Mouse (Mus musculus): ENCODE data around the gene Unc5a. TPM values are rescaled to one million over a fixed set of nuclear protein-coding genes. Genes with fewer than 3 reads are reported as not detected.

Gene Unc5a
- polyA plus RNA-seq, 1 experiment from 2014 or later: 2.3 TPM

DNA sequence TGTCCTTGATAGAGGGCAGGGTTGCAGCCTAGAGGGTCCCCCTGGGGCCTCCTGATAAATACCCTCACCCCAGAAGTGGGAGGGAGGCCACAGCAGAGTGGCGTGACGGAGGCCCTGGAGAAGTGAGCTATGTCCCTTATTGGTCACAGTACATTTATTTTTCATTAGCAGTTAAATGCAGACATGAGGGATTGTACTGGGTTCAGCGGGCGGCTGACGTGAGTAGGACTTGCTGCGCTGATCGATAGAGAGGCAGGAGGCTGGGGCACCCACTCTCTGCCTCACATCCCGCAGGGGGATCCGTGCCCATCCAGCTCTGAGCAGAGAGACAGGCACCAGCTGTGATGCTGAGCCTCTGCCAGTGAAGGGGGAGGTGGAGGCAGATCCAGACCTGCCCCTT is 38.2 kb downstream of the Unc5a start:
- WGBS: 74% methylated on average over 9 of the region's 9 CpGs
- Histone ChIP-seq H3K27ac (no peak overlapping the region), H3K27me3 (replicated peaks) (no peaks in the 10 kb centered on the region), H3K9ac (no peak overlapping the region), H3K9me3 (no peaks in the 10 kb centered on the region), H3K4me1 (replicated peaks) (no peaks in the 10 kb centered on the region), H3K4me3 (replicated peaks) (no peak overlapping the region), H3K36me3 (no peaks in the 10 kb centered on the region), H3K4me2 (replicated peaks) (no peak overlapping the region)
- ATAC-seq: no peak

DNA sequence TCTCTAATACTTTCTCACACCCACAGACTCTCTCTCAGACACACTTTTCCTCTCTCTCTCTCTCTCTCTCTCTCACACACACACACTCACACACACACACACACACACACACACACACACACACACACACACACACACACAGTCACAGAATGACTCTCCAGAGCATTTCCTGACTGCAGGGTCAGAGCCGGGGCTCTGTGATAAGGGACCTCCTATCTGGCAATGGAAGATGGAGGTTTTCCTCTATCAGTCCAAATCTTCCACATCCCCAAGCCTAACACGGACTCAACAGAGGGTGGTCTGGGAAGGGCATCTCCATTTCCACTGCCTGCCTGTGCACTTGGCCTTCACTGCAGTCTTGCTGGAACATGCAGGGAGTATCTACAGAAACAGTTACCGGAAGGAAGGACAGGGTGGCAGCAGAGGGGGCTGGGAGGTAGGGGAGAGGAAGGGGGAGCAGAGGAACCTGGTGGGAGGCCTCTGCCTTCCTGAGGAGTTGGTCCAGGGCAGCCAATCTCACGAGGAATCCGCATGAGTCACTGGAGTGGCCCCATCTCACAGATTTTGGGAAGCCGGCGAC is 39.1 kb downstream of the Unc5a start:
- H3K4me3 ChIP-seq (replicated peaks): no peak overlapping the region
- 38% methylated on average over 7 of the region's 7 CpGs for WGBS
- H3K4me2 ChIP-seq (replicated peaks): no peak overlapping the region
- no peaks in the 10 kb centered on the region for H3K36me3 ChIP-seq
- no peaks in the 10 kb centered on the region for H3K27me3 ChIP-seq (replicated peaks)
- no peaks in the 10 kb centered on the region for H3K9me3 ChIP-seq
- ATAC-seq: no peak
- no peaks in the 10 kb centered on the region for H3K4me1 ChIP-seq (replicated peaks)
- no peak overlapping the region for H3K9ac ChIP-seq
- no peak overlapping the region for H3K27ac ChIP-seq

DNA sequence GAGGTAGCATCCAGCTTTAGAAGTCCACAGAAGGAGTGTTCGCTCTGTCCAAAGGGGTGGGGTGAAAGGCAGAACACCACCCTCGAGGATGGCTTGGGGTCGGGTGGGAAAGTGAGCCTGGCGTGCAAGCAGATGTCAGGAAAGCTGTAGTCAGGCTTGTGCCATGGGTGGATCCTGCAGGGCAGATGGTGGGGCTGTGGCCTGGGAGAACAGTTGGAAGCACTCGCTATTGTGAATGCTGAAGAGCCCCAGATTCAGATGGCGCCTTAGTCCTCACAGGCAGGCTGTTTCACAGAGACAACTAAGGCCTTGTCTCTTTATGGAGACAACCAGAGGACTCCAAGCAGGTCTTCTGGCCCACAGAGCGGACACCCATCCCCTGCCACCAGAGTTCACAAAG is 43.0 kb downstream of the Unc5a start:
- no peaks in the 10 kb centered on the region for H3K4me1 ChIP-seq (replicated peaks)
- no peak overlapping the region for H3K27ac ChIP-seq
- no peak overlapping the region for H3K4me2 ChIP-seq (replicated peaks)
- no peaks in the 10 kb centered on the region for H3K27me3 ChIP-seq (replicated peaks)
- H3K9me3 ChIP-seq: no peaks in the 10 kb centered on the region
- 83% methylated on average over 7 of the region's 7 CpGs for WGBS
- no peak overlapping the region for H3K4me3 ChIP-seq (replicated peaks)
- ATAC-seq: no peak
- H3K36me3 ChIP-seq: no peaks in the 10 kb centered on the region
- H3K9ac ChIP-seq: no peak overlapping the region

DNA sequence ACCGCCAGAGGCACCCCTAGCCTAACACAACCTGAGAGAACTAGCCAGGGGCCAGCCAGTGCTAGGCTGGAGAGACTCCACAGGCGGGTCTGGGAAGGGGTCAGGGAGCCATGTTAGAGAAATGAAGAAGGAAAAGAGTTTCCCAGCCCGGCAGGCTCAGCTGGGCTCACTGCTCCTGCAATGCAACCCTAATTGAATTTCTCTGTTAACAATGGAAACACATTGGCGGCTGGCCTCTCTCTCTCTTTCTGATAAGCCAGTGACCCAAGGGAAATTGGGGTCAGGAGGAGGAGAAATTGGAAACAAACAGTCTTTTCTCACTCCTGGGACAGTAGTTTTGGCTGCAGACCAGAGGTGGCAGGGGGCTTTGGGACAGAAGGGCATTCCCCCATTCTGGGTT is 45.4 kb downstream of the Unc5a start:
- H3K36me3 ChIP-seq: no peaks in the 10 kb centered on the region
- no peak overlapping the region for H3K27ac ChIP-seq
- no peaks in the 10 kb centered on the region for H3K27me3 ChIP-seq (replicated peaks)
- H3K4me3 ChIP-seq (replicated peaks): no peak overlapping the region
- H3K9ac ChIP-seq: no peak overlapping the region
- no peak overlapping the region for H3K4me2 ChIP-seq (replicated peaks)
- WGBS: 24% methylated on average over 4 of the region's 4 CpGs
- no peak for ATAC-seq
- H3K9me3 ChIP-seq: no peaks in the 10 kb centered on the region
- H3K4me1 ChIP-seq (replicated peaks): no peaks in the 10 kb centered on the region

DNA sequence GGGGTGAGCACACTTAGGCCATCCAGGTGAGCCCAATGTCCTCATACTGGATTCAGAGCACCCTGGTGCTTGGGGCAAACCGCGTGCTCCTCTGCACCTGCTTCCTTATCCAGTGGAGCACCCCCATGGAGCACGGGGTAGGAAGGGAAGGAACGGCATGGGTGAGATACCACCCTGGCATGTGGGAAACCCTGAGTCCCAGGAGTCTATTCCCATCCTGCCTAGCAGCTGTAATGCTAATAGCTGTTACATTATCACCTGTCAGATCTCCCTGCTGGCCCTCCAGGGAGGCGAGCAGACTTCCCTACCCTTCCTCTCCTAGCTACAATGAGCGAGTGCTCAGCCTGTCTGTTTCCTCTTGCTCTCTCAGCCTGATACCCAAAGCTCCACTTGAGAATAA is 46.0 kb downstream of the Unc5a start:
- Histone ChIP-seq H3K4me1 (replicated peaks) (no peaks in the 10 kb centered on the region), H3K36me3 (no peaks in the 10 kb centered on the region), H3K9me3 (no peaks in the 10 kb centered on the region), H3K27ac (no peak overlapping the region), H3K4me3 (replicated peaks) (no peak overlapping the region), H3K9ac (no peak overlapping the region), H3K4me2 (replicated peaks) (no peak overlapping the region), H3K27me3 (replicated peaks) (no peaks in the 10 kb centered on the region)
- no peak for ATAC-seq
- 60% methylated on average over 6 of the region's 6 CpGs for WGBS

DNA sequence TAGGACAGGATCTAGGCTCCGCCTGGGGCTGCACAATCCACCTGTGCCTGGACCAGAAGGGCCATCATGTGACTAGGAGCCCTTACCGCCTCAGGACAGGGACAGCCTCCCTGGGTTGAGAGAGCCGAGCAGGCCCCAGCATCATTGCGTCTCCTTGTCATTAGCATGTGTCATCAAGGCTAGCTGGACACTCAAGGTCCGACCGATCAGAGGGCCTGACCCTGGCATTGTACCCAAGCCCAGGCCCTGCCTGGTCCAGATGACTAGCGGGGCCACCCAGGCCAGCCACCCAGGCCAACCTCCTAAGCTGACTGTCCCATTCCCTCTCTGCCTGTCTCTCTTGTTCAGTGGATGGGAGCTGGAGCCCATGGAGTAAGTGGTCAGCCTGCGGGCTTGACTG is 48.4 kb downstream of the Unc5a start:
- H3K4me3 ChIP-seq (replicated peaks): no peak overlapping the region
- H3K27ac ChIP-seq: no peak overlapping the region
- WGBS: 87% methylated on average over 8 of the region's 8 CpGs
- no peaks in the 10 kb centered on the region for H3K27me3 ChIP-seq (replicated peaks)
- H3K4me1 ChIP-seq (replicated peaks): no peaks in the 10 kb centered on the region
- H3K36me3 ChIP-seq: no peaks in the 10 kb centered on the region
- H3K9me3 ChIP-seq: no peaks in the 10 kb centered on the region
- no peak for ATAC-seq
- H3K9ac ChIP-seq: no peak overlapping the region
- H3K4me2 ChIP-seq (replicated peaks): no peak overlapping the region

DNA sequence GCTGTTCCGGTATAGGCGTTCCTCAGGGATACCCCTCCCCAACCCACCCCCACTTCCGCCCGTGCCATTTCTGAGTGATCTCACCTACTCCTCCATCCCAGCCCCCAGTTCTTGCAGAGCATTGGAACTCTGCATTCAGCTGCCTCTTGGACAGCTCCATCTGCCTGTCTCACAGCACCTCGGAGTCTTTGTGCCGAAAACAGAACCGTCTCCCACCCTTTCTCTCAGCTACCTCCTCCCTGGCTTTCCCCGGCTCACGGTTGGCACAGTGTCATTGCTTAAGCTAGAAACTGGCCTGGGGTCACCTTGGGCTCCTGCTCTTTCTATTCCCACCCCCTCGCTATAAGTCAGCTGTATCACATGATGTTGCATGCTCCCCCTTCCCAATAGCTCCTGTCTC is 51.2 kb downstream of the Unc5a start:
- 80% methylated on average over 10 of the region's 10 CpGs for WGBS

DNA sequence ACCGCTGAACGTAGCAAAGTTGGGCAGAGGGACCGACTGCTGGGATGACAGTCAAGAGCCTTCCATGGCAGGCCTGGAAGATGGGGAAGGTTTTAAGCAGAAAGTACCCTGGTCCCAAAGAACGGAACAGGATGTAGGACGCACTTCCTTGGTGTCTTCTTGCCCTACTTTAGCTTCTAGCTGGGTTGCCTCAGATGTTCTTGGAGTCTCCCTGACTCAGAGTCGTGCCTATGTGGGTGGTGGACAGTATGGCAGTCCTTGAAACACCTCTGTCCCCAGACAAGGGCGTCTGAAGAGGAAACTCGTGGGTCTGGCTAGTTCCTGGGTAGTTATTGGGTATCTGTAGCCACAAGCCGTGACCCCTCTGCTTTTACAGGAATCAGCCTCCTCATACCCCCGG is 52.9 kb downstream of the Unc5a start:
- H3K4me3 ChIP-seq (replicated peaks): no peak overlapping the region
- 0 out of 2 replicates have a peak, but pooled peaks cover 3% of the 10 kb centered on the region for H3K27me3 ChIP-seq (replicated peaks)
- no peaks in the 10 kb centered on the region for H3K36me3 ChIP-seq
- no peak for ATAC-seq
- no peak overlapping the region for H3K4me2 ChIP-seq (replicated peaks)
- H3K9ac ChIP-seq: no peak overlapping the region
- 73% methylated on average over 10 of the region's 10 CpGs for WGBS
- H3K27ac ChIP-seq: no peak overlapping the region
- no peaks in the 10 kb centered on the region for H3K4me1 ChIP-seq (replicated peaks)
- H3K9me3 ChIP-seq: no peaks in the 10 kb centered on the region

More for the DNA sequence above, 51.2 kb downstream of the Unc5a start:
- Histone ChIP-seq H3K36me3 (no peaks in the 10 kb centered on the region), H3K9ac (no peak overlapping the region), H3K9me3 (no peaks in the 10 kb centered on the region), H3K4me3 (replicated peaks) (no peak overlapping the region), H3K27ac (no peak overlapping the region), H3K4me1 (replicated peaks) (no peaks in the 10 kb centered on the region), H3K4me2 (replicated peaks) (no peak overlapping the region), H3K27me3 (replicated peaks) (0 out of 2 replicates have a peak, but pooled peaks cover 3% of the 10 kb centered on the region)
- ATAC-seq: no peak

DNA sequence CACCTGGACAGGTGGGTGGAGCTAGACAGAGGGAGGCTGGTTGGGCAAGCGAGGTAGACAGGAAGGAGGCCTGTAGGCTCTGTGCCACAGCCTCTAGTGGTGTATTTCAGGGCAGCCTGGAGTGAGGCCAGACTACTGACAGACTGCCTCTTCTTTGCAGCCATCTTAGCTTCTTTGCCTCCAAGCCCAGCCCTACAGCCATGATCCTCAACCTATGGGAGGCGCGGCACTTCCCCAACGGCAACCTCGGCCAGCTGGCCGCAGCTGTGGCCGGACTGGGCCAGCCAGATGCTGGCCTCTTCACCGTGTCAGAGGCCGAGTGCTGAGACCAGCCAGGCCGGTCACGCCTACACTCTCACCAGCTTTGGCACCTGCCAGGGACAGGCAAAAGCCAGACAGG is 55.4 kb downstream of the Unc5a start:
- 58% methylated on average over 11 of the region's 11 CpGs for WGBS
- Histone ChIP-seq H3K36me3 (no peaks in the 10 kb centered on the region), H3K4me1 (replicated peaks) (no peaks in the 10 kb centered on the region), H3K4me3 (replicated peaks) (no peak overlapping the region), H3K9ac (no peak overlapping the region), H3K27ac (no peak overlapping the region), H3K9me3 (no peaks in the 10 kb centered on the region), H3K27me3 (replicated peaks) (0 out of 2 replicates have a peak, but pooled peaks cover 3% of the 10 kb centered on the region), H3K4me2 (replicated peaks) (no peak overlapping the region)
- ATAC-seq: 0 out of 2 replicates have a peak, but pooled peaks have one; percentile 17

DNA sequence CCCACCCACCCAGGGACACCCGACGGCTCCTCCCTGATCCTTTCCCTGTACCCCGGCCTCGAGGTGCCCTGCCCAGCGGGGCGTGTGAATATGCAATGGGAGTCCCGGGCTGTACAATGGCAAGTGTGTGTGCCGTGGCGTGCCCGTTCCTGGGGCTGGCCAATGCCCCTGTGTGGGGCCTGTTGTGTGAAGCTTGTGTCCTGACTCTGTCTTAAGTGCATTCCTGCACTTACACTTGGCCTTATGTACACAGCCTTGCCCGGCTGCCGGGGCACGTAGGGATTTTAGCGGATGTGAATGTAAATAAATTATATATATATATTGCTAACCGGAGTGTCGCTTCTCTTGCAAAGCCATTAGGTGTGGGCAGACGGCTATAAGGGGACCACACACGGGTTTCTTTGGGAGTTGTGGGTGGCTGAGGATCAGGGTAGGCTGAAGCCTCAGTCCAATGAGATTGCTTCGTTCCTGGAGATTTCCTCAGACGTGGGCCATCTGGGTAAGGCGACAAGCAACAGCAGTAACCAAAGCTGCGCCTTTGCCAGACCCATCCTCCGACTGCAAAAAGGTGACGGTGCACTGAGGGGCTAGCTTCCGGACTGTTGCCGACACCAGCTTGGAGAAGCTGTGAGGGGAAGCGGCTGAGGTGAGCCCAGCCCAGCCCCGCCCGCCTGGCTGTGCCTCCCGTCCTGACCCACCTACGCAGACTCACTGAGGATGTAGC is 56.6 kb downstream of the Unc5a start:
- no peaks in the 10 kb centered on the region for H3K9me3 ChIP-seq
- no peak overlapping the region for H3K27ac ChIP-seq
- H3K4me1 ChIP-seq (replicated peaks): no peaks in the 10 kb centered on the region
- 0 out of 2 replicates have a peak, but pooled peaks cover 3% of the 10 kb centered on the region for H3K27me3 ChIP-seq (replicated peaks)
- 48% methylated on average over 31 of the region's 31 CpGs for WGBS
- no peak overlapping the region for H3K4me2 ChIP-seq (replicated peaks)
- H3K4me3 ChIP-seq (replicated peaks): no peak overlapping the region
- H3K36me3 ChIP-seq: no peaks in the 10 kb centered on the region
- ATAC-seq: no peak
- H3K9ac ChIP-seq: no peak overlapping the region

DNA sequence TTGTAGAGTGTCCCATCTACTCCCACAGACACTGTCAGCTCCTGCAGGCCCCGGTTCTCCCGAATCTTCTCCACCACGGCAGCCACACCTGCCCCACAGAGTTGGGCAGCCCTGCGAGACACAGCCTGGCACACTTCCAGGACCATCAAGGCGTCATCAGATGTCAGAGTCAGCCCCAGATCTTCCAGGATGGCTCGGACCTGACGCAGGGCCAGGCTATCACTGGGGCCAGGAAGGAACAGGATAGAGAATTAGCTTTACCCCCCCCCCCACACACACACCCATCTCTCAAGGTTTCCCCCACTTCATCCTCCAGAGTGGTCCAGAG is 57.2 kb downstream of the Unc5a start:
- no peak for ATAC-seq
- Histone ChIP-seq H3K4me3 (replicated peaks) (no peak overlapping the region), H3K4me1 (replicated peaks) (no peaks in the 10 kb centered on the region), H3K4me2 (replicated peaks) (no peak overlapping the region), H3K27ac (no peak overlapping the region), H3K36me3 (no peaks in the 10 kb centered on the region), H3K9ac (no peak overlapping the region), H3K27me3 (replicated peaks) (0 out of 2 replicates have a peak, but pooled peaks cover 3% of the 10 kb centered on the region), H3K9me3 (no peaks in the 10 kb centered on the region)
- 72% methylated on average over 7 of the region's 7 CpGs for WGBS

DNA sequence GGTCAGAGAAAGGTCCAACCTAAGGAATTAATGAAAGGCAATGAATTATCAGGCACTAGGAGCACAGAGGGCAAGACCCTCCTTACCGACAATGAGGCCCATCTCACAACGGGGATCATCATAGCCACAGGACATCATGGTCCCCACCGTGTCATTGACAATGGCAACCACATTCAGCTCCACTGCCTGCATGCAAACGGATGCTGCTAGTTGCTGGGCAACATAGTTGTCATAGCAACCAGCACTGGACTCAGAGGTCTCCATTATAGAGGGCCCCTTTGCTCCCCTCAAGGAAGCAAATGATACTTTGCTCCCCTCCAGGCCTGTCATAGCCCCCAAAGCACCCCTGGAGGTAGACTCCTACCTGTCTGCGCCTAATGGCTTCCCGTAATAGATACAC is 59.4 kb downstream of the Unc5a start:
- 0 out of 2 replicates have a peak, but pooled peaks cover 3% of the 10 kb centered on the region for H3K27me3 ChIP-seq (replicated peaks)

DNA sequence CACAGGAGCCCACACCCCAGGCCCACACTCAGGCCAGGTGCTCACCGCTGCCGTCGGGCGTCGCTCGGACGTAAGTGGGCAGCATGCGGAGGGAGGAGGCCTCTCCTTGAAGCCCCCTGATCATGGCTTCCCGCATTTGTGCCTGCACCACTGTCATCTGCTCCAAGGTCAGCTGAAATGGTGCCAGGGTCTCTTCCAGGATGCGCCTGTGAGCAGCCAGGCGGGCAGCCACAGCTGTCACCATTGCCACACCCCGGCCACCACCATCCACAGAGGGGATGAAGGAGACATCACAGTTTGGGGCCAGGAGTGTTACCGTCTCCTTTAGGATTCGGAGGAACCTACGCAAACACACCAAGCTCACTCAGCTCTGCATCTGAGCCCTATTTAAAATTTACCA is 61.9 kb downstream of the Unc5a start:
- H3K4me3 ChIP-seq (replicated peaks): no peak overlapping the region
- no peak for ATAC-seq
- H3K36me3 ChIP-seq: no peaks in the 10 kb centered on the region
- no peaks in the 10 kb centered on the region for H3K9me3 ChIP-seq
- WGBS: 87% methylated on average over 15 of the region's 15 CpGs
- H3K27me3 ChIP-seq (replicated peaks): no peaks in the 10 kb centered on the region
- no peak overlapping the region for H3K9ac ChIP-seq
- H3K4me1 ChIP-seq (replicated peaks): 0 out of 2 replicates have a peak, but pooled peaks cover 3% of the 10 kb centered on the region
- H3K4me2 ChIP-seq (replicated peaks): no peak overlapping the region
- H3K27ac ChIP-seq: no peak overlapping the region

More for the DNA sequence above, 59.4 kb downstream of the Unc5a start:
- no peak overlapping the region for H3K27ac ChIP-seq
- ATAC-seq: no peak
- H3K9ac ChIP-seq: no peak overlapping the region
- whole genome bisulfite sequencing: 75% methylated on average over 6 of the region's 6 CpGs
- no peak overlapping the region for H3K4me2 ChIP-seq (replicated peaks)
- H3K4me1 ChIP-seq (replicated peaks): 0 out of 2 replicates have a peak, but pooled peaks cover 3% of the 10 kb centered on the region
- no peak overlapping the region for H3K4me3 ChIP-seq (replicated peaks)
- no peaks in the 10 kb centered on the region for H3K36me3 ChIP-seq
- H3K9me3 ChIP-seq: no peaks in the 10 kb centered on the region

All from intestine, embryonic 15.5 days (tissue).